Mouse (Mus musculus) CH12.LX (cell line): ENCODE measurements around the gene Sstr3. TPM values are rescaled to one million over a fixed set of nuclear protein-coding genes. Genes with fewer than 3 reads are reported as not detected.

Experiments used
- DNase-seq: peaks from one replicate; pipeline ENCODE4 v3.0.0-alpha.2; 2013; ENCODE audit errors: extremely low read depth
- H3K27ac ChIP-seq: 2 replicates; pipeline ENCODE4 v1.5.1; 2012; ENCODE audit warnings: low read depth, mild to moderate bottlenecking, control low read depth, moderate library complexity; ENCODE audit not compliant: insufficient read depth
- H3K27me3 ChIP-seq: replicated peaks from 2 replicates; pipeline ENCODE3; 2012; ENCODE audit warnings: inconsistent platforms
- H3K36me3 ChIP-seq, 2 experiments: replicated peaks in 1 of 2; 2 replicates each; pipeline versions ENCODE3 to v1.6.1; 2012; ENCODE audit warnings: inconsistent platforms in 1 of 2, low read length in 1 of 2, mild to moderate bottlenecking in 1 of 2, mixed read lengths in 1 of 2, moderate library complexity in 1 of 2; ENCODE audit not compliant: control insufficient read depth in 1 of 2, insufficient read depth in 1 of 2
- H3K4me1 ChIP-seq, 2 experiments: 2 replicates each; pipeline ENCODE4 v1.6.1; 2012; ENCODE audit warnings: inconsistent platforms in 1 of 2, moderate library complexity in 1 of 2; ENCODE audit not compliant: insufficient read depth in 2 of 2, control insufficient read depth in 1 of 2
- H3K4me2 ChIP-seq: 2 replicates; pipeline ENCODE4 v1.6.1; 2012; ENCODE audit warnings: low read depth, mild to moderate bottlenecking, control low read depth; ENCODE audit not compliant: poor library complexity, insufficient read depth, severe bottlenecking
- H3K4me3 ChIP-seq, 3 experiments: fragments of 150-350 bp in 1 of 3; sonication (generic) in 1 of 3; replicated peaks in 1 of 3; 2 replicates each; pipeline versions ENCODE3 to v1.5.1; 2011 to 2012; ENCODE audit warnings: low read depth in 2 of 3, low read length in 2 of 3, mild to moderate bottlenecking in 2 of 3, moderate library complexity in 2 of 3, control low read depth in 1 of 3, improper control_type of control experiment in 1 of 3, inconsistent platforms in 1 of 3, mixed read lengths in 1 of 3; ENCODE audit not compliant: poor library complexity in 1 of 3
- H3K79me2 ChIP-seq: replicated peaks from 2 replicates; pipeline ENCODE4 v1.6.1; 2012; ENCODE audit warnings: mild to moderate bottlenecking, moderate library complexity; ENCODE audit not compliant: control insufficient read depth, poor library complexity, insufficient read depth, severe bottlenecking; ENCODE audit errors: extremely low read depth
- H3K9ac ChIP-seq: 2 replicates; pipeline ENCODE4 v1.6.1; 2012; ENCODE audit warnings: low read depth, mild to moderate bottlenecking, control low read depth, moderate library complexity; ENCODE audit not compliant: insufficient read depth
- H3K9me3 ChIP-seq: replicated peaks from 2 replicates; pipeline ENCODE3; 2012; ENCODE audit warnings: low read length, inconsistent platforms, mixed read lengths
- BHLHE40 ChIP-seq: IDR thresholded peaks from 2 replicates; pipeline ENCODE4 v1.6.1; 2011; ENCODE audit warnings: mild to moderate bottlenecking, low read depth, low read length, improper control_type of control experiment
- CTCF ChIP-seq, 2 experiments: IDR thresholded peaks in 1 of 2; conservative IDR thresholded peaks in 1 of 2; 2 replicates each; pipeline ENCODE4 v1.5.1; 2011 to 2012; ENCODE audit warnings: low read depth in 2 of 2, low read length in 2 of 2, improper control_type of control experiment in 1 of 2, inconsistent platforms in 1 of 2, mild to moderate bottlenecking in 1 of 2, moderate library complexity in 1 of 2
- ELF1 ChIP-seq: IDR thresholded peaks from 2 replicates; pipeline ENCODE4 v1.6.1; 2014; ENCODE audit warnings: low read depth, mild to moderate bottlenecking, inconsistent platforms, low read length, improper control_type of control experiment
- HCFC1 ChIP-seq: IDR thresholded peaks from 2 replicates; pipeline ENCODE4 v1.6.1; 2012; ENCODE audit warnings: low read depth, mild to moderate bottlenecking, inconsistent platforms, low read length, improper control_type of control experiment
- IRF4 ChIP-seq: IDR thresholded peaks from 2 replicates; pipeline ENCODE4 v1.6.1; 2014; ENCODE audit warnings: low read depth, mild to moderate bottlenecking, inconsistent platforms, low read length, improper control_type of control experiment
- JUN ChIP-seq: IDR thresholded peaks from 2 replicates; pipeline ENCODE4 v1.6.1; 2011; ENCODE audit warnings: low read depth, mild to moderate bottlenecking, low read length, improper control_type of control experiment, moderate library complexity; ENCODE audit not compliant: insufficient read depth
- KAT2A ChIP-seq: IDR thresholded peaks from 2 replicates; pipeline ENCODE4 v1.6.1; 2012; ENCODE audit warnings: low read length, improper control_type of control experiment, inconsistent platforms; ENCODE audit not compliant: insufficient replicate concordance
- MAFK ChIP-seq: IDR thresholded peaks from 2 replicates; pipeline ENCODE4 v1.6.1; 2011; ENCODE audit warnings: low read length, improper control_type of control experiment; ENCODE audit not compliant: insufficient replicate concordance
- MAX ChIP-seq: IDR thresholded peaks from 2 replicates; pipeline ENCODE4 v1.6.1; 2011; ENCODE audit warnings: low read length, improper control_type of control experiment
- MAZ ChIP-seq: IDR thresholded peaks from 2 replicates; pipeline ENCODE4 v1.6.1; 2012; ENCODE audit warnings: low read depth, mild to moderate bottlenecking, inconsistent platforms, low read length, improper control_type of control experiment, moderate library complexity
- MEF2A ChIP-seq: IDR thresholded peaks from 2 replicates; pipeline ENCODE4 v1.6.1; 2014; ENCODE audit warnings: low read depth, mild to moderate bottlenecking, inconsistent platforms, low read length, improper control_type of control experiment, borderline replicate concordance
- NELFE ChIP-seq: IDR thresholded peaks from 2 replicates; pipeline ENCODE4 v1.6.1; 2011; ENCODE audit warnings: low read depth, low read length, improper control_type of control experiment
- POLR2A ChIP-seq: IDR thresholded peaks from 2 replicates; pipeline ENCODE4 v1.6.1; 2011; ENCODE audit warnings: low read depth, mild to moderate bottlenecking, improper control_type of control experiment, low read length
- POLR2AphosphoS2 ChIP-seq: IDR thresholded peaks from 2 replicates; pipeline ENCODE4 v1.6.1; 2011; ENCODE audit warnings: low read depth, low read length, improper control_type of control experiment
- RAD21 ChIP-seq: IDR thresholded peaks from 2 replicates; pipeline ENCODE4 v1.6.1; 2011; ENCODE audit warnings: low read depth, mild to moderate bottlenecking, low read length, improper control_type of control experiment, moderate library complexity
- RCOR1 ChIP-seq: conservative IDR thresholded peaks from 2 replicates; pipeline ENCODE4 v1.6.1; 2012; ENCODE audit warnings: low read depth, mild to moderate bottlenecking, inconsistent platforms, low read length, improper control_type of control experiment
- SIN3A ChIP-seq: IDR thresholded peaks from 2 replicates; pipeline ENCODE4 v1.6.1; 2012; ENCODE audit warnings: low read length, improper control_type of control experiment, inconsistent platforms
- TCF12 ChIP-seq: IDR thresholded peaks from 2 replicates; pipeline ENCODE4 v1.6.1; 2014; ENCODE audit warnings: low read depth, mild to moderate bottlenecking, inconsistent platforms, low read length, improper control_type of control experiment
- UBTF ChIP-seq: IDR thresholded peaks from 2 replicates; pipeline ENCODE4 v1.6.1; 2012; ENCODE audit warnings: low read depth, mild to moderate bottlenecking, inconsistent platforms, low read length, improper control_type of control experiment, moderate library complexity
- USF2 ChIP-seq: conservative IDR thresholded peaks from 2 replicates; pipeline ENCODE4 v1.6.1; 2011; ENCODE audit warnings: low read depth, low read length, improper control_type of control experiment
- ZC3H11A ChIP-seq: IDR thresholded peaks from 2 replicates; pipeline ENCODE4 v1.6.1; 2012; ENCODE audit warnings: low read depth, mild to moderate bottlenecking, inconsistent platforms, low read length, improper control_type of control experiment
- ZMIZ1 ChIP-seq: IDR thresholded peaks from 2 replicates; pipeline ENCODE4 v1.6.1; 2012; ENCODE audit warnings: low read depth, mild to moderate bottlenecking, inconsistent platforms, low read length, improper control_type of control experiment
- dilution Hi-C: fragments of 300-500 bp; cut with MboI; formaldehyde crosslinking; loops from 2 replicates; pipeline ENCODE4 v1.14.3; 2020; ENCODE audit warnings: low sequenced_read_pairs; ENCODE audit not compliant: extremely low pct_unique_long_range_greater_than_20kb, extremely low pct_ligation_motif_present
- in situ Hi-C: fragments of 300-500 bp; cut with MboI; formaldehyde crosslinking; loops from 3 replicates; pipeline ENCODE4 v1.14.3; 2019; ENCODE audit warnings: low sequenced_read_pairs, low pct_ligation_motif_present, low pct_unique_long_range_greater_than_20kb, mixed read lengths
- polyA plus RNA-seq: library from polyadenylated mRNA; unstranded; fragments of >175 nt; gene quantifications from 2 replicates; pipeline ENCODE4 v1.2.1, GENCODE M21; 2012; ENCODE audit warnings: low read depth; ENCODE audit not compliant: insufficient read length
- total RNA-seq, 2 experiments: library from RNA; depleted of rRNA; stranded (reverse); fragments of 300-350 nt in 1 of 2; fragments of >200 nt in 1 of 2; gene quantifications; 2 replicates each; pipeline ENCODE4 v1.2.3; 2012 to 2014

Gene Sstr3
- total and polyA plus RNA-seq, 3 experiments = 0.36 TPM; not detected in 2

GRCm38 (mm10) chr15:78530141-78530540 lies 14.3 kb downstream of the Sstr3 start:
- H3K4me1 ChIP-seq = peaks cover 28 to 57% of the 10 kb centered on the region in 2 experiments
- in situ Hi-C loops (loop anchor here (10.0 to 25.0 kb wide), 4 partner anchors 85 to 568 kb away; partner anchors contain the start of genes Eif3d and Foxred2), dilution Hi-C loops (no loop called here)
- H3K79me2 ChIP-seq = no peaks in the 10 kb centered on the region
- H3K4me2 ChIP-seq = no peak overlapping the region
- no peak overlapping the region for H3K9ac ChIP-seq
- DNase-seq = no peak
- peaks cover 0 to 21% of the 10 kb centered on the region in 2 experiments for H3K36me3 ChIP-seq
- H3K27me3 ChIP-seq = no peaks in the 10 kb centered on the region
- no peaks in the 10 kb centered on the region for H3K9me3 ChIP-seq
- no peak overlapping the region for H3K4me3 ChIP-seq
- no peak for TF ChIP-seq HCFC1
- no peak for TF ChIP-seq IRF4
- no peak for TF ChIP-seq POLR2AphosphoS2
- no peak for TF ChIP-seq JUN
- TF ChIP-seq KAT2A = no peak
- TF ChIP-seq MEF2A = no peak
- no peak overlapping the region for H3K27ac ChIP-seq

- DNase-seq = no peak
- H3K4me3 ChIP-seq = peak overlapping the region; percentile 20 to 60 (median 52)
- H3K9me3 ChIP-seq = no peaks in the 10 kb centered on the region
- H3K36me3 ChIP-seq = peaks cover 0 to 27% of the 10 kb centered on the region in 2 experiments
- peak overlapping the region; percentile 34 for H3K27ac ChIP-seq
- TF ChIP-seq BHLHE40 = peak; percentile 47; the same call in 1 of the 2 replicates
- TF ChIP-seq POLR2AphosphoS2 = no peak
- TF ChIP-seq ZC3H11A = no peak
- in situ Hi-C loops (loop anchor here (25.0 kb wide), 2 partner anchors 342 to 567 kb away; partner anchors contain the start of genes Eif3d and Foxred2), dilution Hi-C loops (no loop called here)
- peaks cover 32 to 57% of the 10 kb centered on the region in 2 experiments for H3K4me1 ChIP-seq
- no peak overlapping the region for H3K9ac ChIP-seq
- H3K27me3 ChIP-seq = no peaks in the 10 kb centered on the region
- H3K4me2 ChIP-seq = no peak overlapping the region
- H3K79me2 ChIP-seq = no peaks in the 10 kb centered on the region
Observed at GRCm38 (mm10) chr15:78529428-78529990, 15.0 kb downstream of the Sstr3 start.

DNA sequence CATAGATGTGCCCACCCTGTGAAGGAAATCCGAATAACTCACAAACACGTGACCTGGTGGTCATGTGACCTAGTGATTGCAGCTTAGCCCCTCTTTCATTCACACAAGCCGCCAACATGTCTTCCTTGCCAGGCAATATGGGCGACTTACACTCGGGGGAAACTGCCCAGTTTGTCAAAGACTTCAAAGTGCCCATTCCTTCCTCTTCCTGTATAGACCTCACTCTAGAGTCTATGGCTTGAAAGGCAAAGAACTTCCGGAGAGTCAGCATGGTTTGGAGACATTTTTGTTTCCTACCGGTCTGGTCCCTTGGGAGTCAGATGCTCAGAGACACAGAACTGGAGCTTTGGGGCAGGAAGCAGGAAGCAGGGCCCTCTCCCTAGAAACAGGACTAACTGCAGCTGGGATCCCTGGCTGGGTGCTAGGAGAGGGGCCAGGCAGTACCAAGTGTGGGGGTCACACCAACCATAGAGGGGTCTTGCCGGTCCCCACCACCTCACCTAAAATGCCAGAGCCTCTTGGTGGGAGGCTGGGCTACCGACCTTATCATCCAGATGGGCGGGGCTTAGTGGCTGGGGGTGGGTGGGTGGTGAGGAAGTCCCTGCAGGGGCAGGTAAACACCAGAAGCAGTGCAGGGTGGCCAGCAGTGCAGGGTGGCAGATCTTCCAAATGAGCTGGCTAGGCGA lies 15.6 kb downstream of the Sstr3 start:
- no peaks in the 10 kb centered on the region for H3K79me2 ChIP-seq
- peak overlapping the region; percentile 35 for H3K4me2 ChIP-seq
- in situ Hi-C loops = loop anchor here (25.0 kb wide), 2 partner anchors 342 to 567 kb away; partner anchors contain the start of genes Eif3d and Foxred2
- H3K27me3 ChIP-seq = no peaks in the 10 kb centered on the region
- H3K4me3 ChIP-seq = peak overlapping the region; percentile 20 to 60 (median 52)
- peak; percentile 90 for DNase-seq
- H3K9me3 ChIP-seq = no peaks in the 10 kb centered on the region
- peaks cover 31 to 57% of the 10 kb centered on the region in 2 experiments for H3K4me1 ChIP-seq
- H3K9ac ChIP-seq = peak overlapping the region; percentile 37; the same call in 1 of the 2 replicates
- H3K36me3 ChIP-seq = peaks cover 0 to 34% of the 10 kb centered on the region in 2 experiments
- H3K27ac ChIP-seq = peak overlapping the region; percentile 34
- dilution Hi-C loops = no loop called here
- TF ChIP-seq NELFE (no peak), RAD21 (no peak; the same call in 1 of the 2 replicates), USF2 (peak; percentile 95), TCF12 (peak; percentile 31; the same call in 1 of the 2 replicates), ZC3H11A (no peak), MAX (peak; percentile 87), CTCF (conservative IDR thresholded peaks at IDR 0.05 in 1 of 2, IDR thresholded peaks at IDR 0.05 in 1 of 2; ENCODE audit: low read depth in 2 of 2, low read length in 2 of 2) (no peak), ELF1 (peak; percentile 85), RCOR1 (no peak), MAZ (0 out of 2 replicates have a peak, but pooled peaks have one; percentile 69), IRF4 (peak; percentile 53; the same call in 1 of the 2 replicates), HCFC1 (peak; percentile 61), SIN3A (peak; percentile 92), MAFK (no peak), ZMIZ1 (no peak), POLR2AphosphoS2 (no peak), MEF2A (peak; percentile 28; the same call in 1 of the 2 replicates), POLR2A (peak; percentile 47), UBTF (no peak)
